Mouse (Mus musculus) embryonic facial prominence, embryonic 11.5 days (tissue): ENCODE measurements at regions not wholly inside any gene's neighbourhood (a gene's known extent, or its start where the extent isn't known, plus 50 kb on each side); places are given as distances from the start of the nearest gene placed in this dataset.

Experiments used
- ATAC-seq: fragments of 200-750 bp; cut with Nextera tagmentation; replicated peaks from 2 replicates; pipeline ENCODE4 v1.8.0; 2017; ENCODE audit warnings: low read depth; ENCODE audit not compliant: insufficient number of reproducible peaks, low FRiP score, low TSS enrichment
- DNase-seq: peaks from one replicate; pipeline ENCODE4 v3.0.0-alpha.2; 2015; ENCODE audit warnings: low spot score
- H3K27ac ChIP-seq: fragments of 300-500 bp; sonication (generic); replicated peaks from 2 replicates; pipeline ENCODE4 v1.5.1; 2014; ENCODE audit warnings: mild to moderate bottlenecking, low read depth, low read length, control low read depth
- H3K27me3 ChIP-seq: fragments of 300-500 bp; sonication (generic); 2 replicates; pipeline ENCODE4 v1.6.1; 2014; ENCODE audit warnings: mild to moderate bottlenecking, low read length, moderate library complexity, mixed read lengths; ENCODE audit not compliant: control insufficient read depth, insufficient read depth
- H3K36me3 ChIP-seq: fragments of 300-500 bp; sonication (generic); replicated peaks from 2 replicates; pipeline ENCODE4 v1.6.1; 2014; ENCODE audit warnings: low read depth, mild to moderate bottlenecking, low read length, moderate library complexity, mixed read lengths; ENCODE audit not compliant: control insufficient read depth, insufficient read depth
- H3K4me1 ChIP-seq: fragments of 300-500 bp; sonication (generic); 2 replicates; pipeline ENCODE4 v1.6.1; 2014; ENCODE audit warnings: low read length, mixed read lengths; ENCODE audit not compliant: control insufficient read depth, insufficient read depth
- H3K4me2 ChIP-seq: fragments of 300-500 bp; sonication (generic); 2 replicates; pipeline ENCODE4 v1.6.1; 2014; ENCODE audit warnings: low read depth, mild to moderate bottlenecking, control low read depth, low read length, moderate library complexity
- H3K4me3 ChIP-seq: fragments of 300-500 bp; sonication (generic); 2 replicates; pipeline ENCODE4 v1.5.1; 2014; ENCODE audit warnings: low read depth, low read length, control low read depth
- H3K9ac ChIP-seq: fragments of 300-500 bp; sonication (generic); replicated peaks from 2 replicates; pipeline ENCODE4 v1.6.1; 2014; ENCODE audit warnings: mild to moderate bottlenecking, control low read depth, low read length
- H3K9me3 ChIP-seq: fragments of 300-500 bp; sonication (generic); replicated peaks from 2 replicates; pipeline ENCODE4 v1.6.1; 2016; ENCODE audit warnings: mild to moderate bottlenecking, low read length, inconsistent platforms, mixed read lengths; ENCODE audit not compliant: control insufficient read depth
- WGBS: fragments of 180-500 bp; shearing (Covaris S2); extraction: QIAGEN DNeasy Blood & Tissue Kit; methylation state at CpG from one replicate; pipeline ENCODE4 v1.1.7; 2014; 5-methylcytosine and 5-hydroxymethylcytosine counted together

GRCm38 (mm10) chr16:78040149-78040920 lies 261.0 kb upstream of the Cxadr start:
- ATAC-seq (peak; percentile 62; the same call in 1 of the 2 replicates), DNase-seq (peak; percentile 37)
- Histone ChIP-seq H3K4me2 (no peak overlapping the region), H3K9me3 (no peaks in the 10 kb centered on the region), H3K36me3 (no peaks in the 10 kb centered on the region), H3K27ac (no peak overlapping the region), H3K4me3 (no peak overlapping the region), H3K4me1 (no peaks in the 10 kb centered on the region), H3K9ac (no peak overlapping the region), H3K27me3 (no peaks in the 10 kb centered on the region)
- 52% methylated on average over 4 of the region's 4 CpGs for WGBS

GRCm38 (mm10) chr16:78019605-78020285 lies 281.5 kb upstream of the Cxadr start:
- H3K4me3 ChIP-seq, result no peak overlapping the region
- no peak overlapping the region for H3K4me2 ChIP-seq
- no peaks in the 10 kb centered on the region for H3K36me3 ChIP-seq
- WGBS, result 72% methylated on average over 8 of the region's 8 CpGs
- H3K9me3 ChIP-seq, result no peaks in the 10 kb centered on the region
- no peak for ATAC-seq
- H3K4me1 ChIP-seq, result no peaks in the 10 kb centered on the region
- H3K27ac ChIP-seq, result no peak overlapping the region
- no peaks in the 10 kb centered on the region for H3K27me3 ChIP-seq
- H3K9ac ChIP-seq, result no peak overlapping the region
- no peak for DNase-seq

DNA sequence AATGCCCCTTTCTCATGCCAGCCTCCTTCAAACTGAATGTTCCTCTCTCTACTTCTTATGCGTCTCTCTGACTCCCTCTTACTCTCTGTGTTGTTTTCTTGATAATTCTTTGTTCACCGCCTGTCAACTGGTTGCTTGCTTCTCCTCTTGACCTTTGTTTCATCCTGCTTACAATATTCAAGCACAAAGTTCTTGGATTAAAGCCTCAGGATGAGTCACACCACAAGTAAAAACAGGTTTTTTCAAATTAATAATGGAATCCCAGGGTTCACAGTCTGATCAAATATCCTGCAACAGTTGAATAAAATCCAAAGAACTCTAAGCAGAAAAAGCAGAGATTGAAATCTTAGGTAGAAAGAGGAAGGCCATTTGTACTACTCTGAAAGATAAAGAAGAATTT lies 285.9 kb upstream of the Cxadr start:
- H3K4me1 ChIP-seq, result no peaks in the 10 kb centered on the region
- no peak for DNase-seq
- ATAC-seq, result no peak
- no peaks in the 10 kb centered on the region for H3K27me3 ChIP-seq
- H3K4me2 ChIP-seq, result no peak overlapping the region
- WGBS, result 75% methylated on average over 2 of the region's 2 CpGs
- H3K9me3 ChIP-seq, result no peaks in the 10 kb centered on the region
- no peak overlapping the region for H3K27ac ChIP-seq
- no peak overlapping the region for H3K9ac ChIP-seq
- no peak overlapping the region for H3K4me3 ChIP-seq
- H3K36me3 ChIP-seq, result no peaks in the 10 kb centered on the region

DNA sequence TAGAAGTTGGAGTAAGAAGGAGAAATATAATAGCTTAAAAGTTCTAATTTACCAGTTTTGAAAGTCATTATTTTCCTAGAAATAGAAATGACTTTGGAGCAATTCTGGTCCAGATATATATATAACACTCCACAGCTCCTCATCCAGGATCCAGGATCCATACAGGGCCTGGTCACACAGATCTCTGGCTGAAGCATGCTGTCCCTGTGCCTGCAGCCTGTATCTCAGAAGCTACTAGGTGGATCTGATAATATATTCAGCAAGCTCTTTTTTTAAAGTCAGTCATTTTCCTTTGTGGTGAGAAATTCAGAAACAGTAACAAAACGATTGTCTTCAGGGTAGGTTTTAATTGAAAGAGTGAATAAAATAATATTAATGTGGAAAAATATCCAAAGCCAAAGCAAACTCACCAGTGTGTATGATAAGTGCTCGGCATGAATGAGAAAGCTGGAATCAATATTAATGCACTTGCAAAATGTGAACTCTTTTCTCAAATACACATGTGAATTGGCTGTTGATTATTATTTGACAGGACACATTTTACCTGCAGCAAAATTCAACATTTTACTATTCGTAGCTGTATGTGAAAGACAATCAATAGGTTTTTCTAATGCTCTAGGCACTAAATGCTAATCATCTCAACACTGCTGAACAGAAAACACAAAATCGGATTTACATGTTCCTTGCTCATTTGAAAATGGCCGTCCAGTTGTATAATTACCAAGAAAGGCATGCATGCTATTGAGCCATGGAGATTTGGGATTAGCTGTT lies 288.1 kb upstream of the Cxadr start:
- no peaks in the 10 kb centered on the region for H3K4me1 ChIP-seq
- H3K4me3 ChIP-seq, result no peak overlapping the region
- no peaks in the 10 kb centered on the region for H3K36me3 ChIP-seq
- no peak overlapping the region for H3K4me2 ChIP-seq
- ATAC-seq (no peak), DNase-seq (no peak)
- H3K27me3 ChIP-seq, result no peaks in the 10 kb centered on the region
- no peak overlapping the region for H3K27ac ChIP-seq
- H3K9me3 ChIP-seq, result no peaks in the 10 kb centered on the region
- 84% methylated on average over 5 of the region's 5 CpGs for WGBS
- no peak overlapping the region for H3K9ac ChIP-seq

DNA sequence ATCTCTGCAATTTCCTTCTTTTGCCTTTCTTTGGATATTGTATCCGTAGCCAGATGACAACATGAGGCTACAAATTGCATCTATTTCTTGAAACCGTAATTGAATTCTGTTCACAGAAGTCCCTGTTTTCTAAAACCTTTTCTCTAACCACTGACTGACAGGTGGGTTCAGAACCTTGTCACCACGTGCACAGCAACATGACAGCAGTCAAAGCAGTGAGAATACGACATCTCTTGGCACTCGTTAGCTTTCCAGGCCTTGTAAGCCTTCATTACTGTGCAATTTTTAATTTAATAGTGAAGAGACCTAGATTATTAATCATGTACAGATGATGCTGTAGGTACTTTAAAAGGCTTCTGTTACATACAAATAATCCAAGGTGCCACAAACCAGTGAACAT lies 297.3 kb upstream of the Cxadr start:
- WGBS, result 79% methylated on average over 5 of the region's 5 CpGs
- Histone ChIP-seq H3K36me3 (no peaks in the 10 kb centered on the region), H3K27me3 (no peaks in the 10 kb centered on the region), H3K4me2 (no peak overlapping the region), H3K4me1 (no peaks in the 10 kb centered on the region), H3K4me3 (no peak overlapping the region), H3K27ac (no peak overlapping the region), H3K9me3 (no peaks in the 10 kb centered on the region), H3K9ac (no peak overlapping the region)
- no peak for DNase-seq
- ATAC-seq, result no peak

DNA sequence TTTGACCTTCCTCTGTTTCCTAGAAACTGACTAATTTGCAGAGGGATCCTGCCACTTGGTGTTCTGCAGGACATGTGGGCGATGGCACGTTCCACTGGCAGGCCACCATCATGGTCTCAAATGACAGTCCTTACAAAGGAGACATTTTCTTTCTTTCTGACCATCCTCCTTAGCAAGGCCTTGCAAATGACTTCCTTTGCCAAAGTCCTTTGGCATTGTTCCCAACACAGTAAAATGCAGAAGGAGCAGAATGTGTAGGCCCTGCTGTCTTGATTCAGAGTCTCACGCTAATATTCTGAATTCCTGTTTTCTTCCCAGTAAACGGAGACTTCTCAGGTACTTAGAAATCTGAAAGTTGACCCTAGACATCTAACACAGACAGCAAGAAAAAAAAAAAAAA lies 308.3 kb upstream of the Cxadr start:
- WGBS, result 71% methylated on average over 4 of the region's 4 CpGs
- no peak overlapping the region for H3K27ac ChIP-seq
- no peaks in the 10 kb centered on the region for H3K4me1 ChIP-seq

DNA sequence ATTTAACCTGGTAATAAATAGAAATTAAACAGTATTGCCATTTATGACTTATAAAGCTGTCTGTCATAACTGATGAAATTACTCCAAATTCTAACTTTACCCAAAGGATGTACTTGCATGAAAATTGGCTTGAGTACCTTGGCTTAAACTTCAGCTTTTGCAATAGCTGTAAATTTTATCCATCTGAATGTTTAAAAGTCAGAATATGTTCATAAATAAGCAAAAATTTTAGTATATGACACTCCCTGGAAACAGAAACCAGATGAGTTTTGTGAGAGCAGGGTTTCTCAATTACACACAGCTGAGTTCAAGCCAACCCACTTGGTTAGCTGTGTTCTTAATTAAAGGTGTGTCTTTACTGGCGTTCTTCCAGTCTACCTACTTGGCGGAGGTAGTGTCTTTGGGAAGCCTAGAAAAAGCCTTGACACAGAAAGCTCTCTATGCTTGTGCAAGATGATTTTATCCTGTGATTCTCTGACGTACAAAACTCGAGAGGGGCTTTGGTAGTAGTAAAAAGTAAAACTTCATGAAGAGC lies 311.4 kb upstream of the Cxadr start:
- H3K9me3 ChIP-seq, result no peaks in the 10 kb centered on the region
- no peak overlapping the region for H3K9ac ChIP-seq
- WGBS, result 79% methylated on average over 4 of the region's 4 CpGs
- no peak for DNase-seq
- ATAC-seq, result no peak
- no peak overlapping the region for H3K4me3 ChIP-seq
- no peak overlapping the region for H3K27ac ChIP-seq
- H3K27me3 ChIP-seq, result no peaks in the 10 kb centered on the region
- H3K4me2 ChIP-seq, result no peak overlapping the region
- no peaks in the 10 kb centered on the region for H3K36me3 ChIP-seq
- H3K4me1 ChIP-seq, result no peaks in the 10 kb centered on the region

More for the DNA sequence above, 308.3 kb upstream of the Cxadr start:
- Histone ChIP-seq H3K27me3 (no peaks in the 10 kb centered on the region), H3K4me3 (no peak overlapping the region), H3K36me3 (no peaks in the 10 kb centered on the region), H3K9ac (no peak overlapping the region), H3K4me2 (no peak overlapping the region), H3K9me3 (no peaks in the 10 kb centered on the region)
- DNase-seq (no peak), ATAC-seq (no peak)
